Mouse (Mus musculus): ENCODE data around the gene Trarg1.

- TF ChIP-seq CTCF (IDR thresholded peaks at IDR 0.05; ENCODE audit: low read depth) (peak; percentile 55), EP300 (IDR thresholded peaks at IDR 0.05; ENCODE audit: low read depth) (no peak)
Observed at GRCm38 (mm10) chr11:76739125-76739524, 59.5 kb downstream of the Trarg1 start.
